Mouse (Mus musculus) bone marrow, adult 2 months (tissue): ENCODE results near the gene Prok2.

Source experiments
- CTCF ChIP-seq: fragments of 200-500 bp; IDR thresholded peaks from 2 replicates; pipeline ENCODE4 v1.5.1; 2011; ENCODE audit warnings: low read length, control low read depth; ENCODE audit not compliant: control insufficient read depth, insufficient read depth
- POLR2A ChIP-seq: fragments of 200-500 bp; IDR thresholded peaks from 2 replicates; pipeline ENCODE4 v1.6.1; 2011; ENCODE audit warnings: low read depth, mild to moderate bottlenecking, control low read depth, low read length, borderline replicate concordance; ENCODE audit not compliant: control insufficient read depth

DNA sequence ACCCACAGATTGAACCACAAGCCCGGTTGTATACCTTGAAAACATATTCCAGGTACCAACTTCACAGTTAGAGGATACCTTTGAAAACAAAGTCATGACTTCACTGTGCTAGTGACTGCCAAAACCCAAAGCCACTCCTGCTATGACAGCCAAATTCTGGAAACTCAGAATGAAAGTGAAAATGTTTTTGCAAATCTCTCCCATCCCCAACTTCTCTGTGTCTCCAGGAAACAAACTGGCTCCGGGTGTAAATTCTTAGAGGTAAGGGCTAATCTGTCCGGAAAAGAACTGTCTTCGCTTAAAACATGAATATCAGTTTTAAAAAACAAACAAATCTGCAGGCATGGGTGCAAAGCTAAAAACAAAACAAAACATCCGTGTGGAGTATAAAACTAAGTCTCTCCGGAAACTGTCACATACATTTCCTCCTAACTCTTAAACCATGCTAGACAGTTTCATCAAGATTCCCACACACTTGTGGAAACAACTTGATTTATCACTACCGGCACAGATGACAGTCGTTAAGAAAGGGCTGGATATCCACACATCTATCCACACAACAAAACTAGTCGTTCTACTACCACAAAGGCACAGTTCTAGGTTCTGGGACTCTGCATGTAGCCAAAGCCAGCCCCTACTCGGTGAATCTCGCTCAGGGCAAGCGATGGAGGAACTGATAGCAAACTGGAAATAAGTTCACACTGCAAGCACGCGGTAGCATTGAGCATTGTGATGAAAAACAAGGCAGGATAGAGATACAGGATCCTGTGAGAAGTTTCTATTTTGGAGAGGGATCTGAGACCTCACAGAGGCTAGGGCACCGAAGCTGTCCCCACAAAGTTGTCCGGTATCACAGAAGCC, 60.5 kb downstream of the Prok2 start:
- no peak for TF ChIP-seq CTCF
- no peak for TF ChIP-seq POLR2A
